Mouse (Mus musculus): Measurements from ENCODE around the gene Huwe1. TPM values are rescaled to one million over a fixed set of nuclear protein-coding genes. Genes with fewer than 3 reads are reported as not detected.
A peak's percentile ranks its signal among the peaks of the same experiment; 100 is the strongest.

Gene Huwe1
- 39.2 and 63.8 TPM in 2 replicates for polyA plus RNA-seq (2014; fragmentation: Nextera tagmentation; extraction: Ambion mirVana)

DNA sequence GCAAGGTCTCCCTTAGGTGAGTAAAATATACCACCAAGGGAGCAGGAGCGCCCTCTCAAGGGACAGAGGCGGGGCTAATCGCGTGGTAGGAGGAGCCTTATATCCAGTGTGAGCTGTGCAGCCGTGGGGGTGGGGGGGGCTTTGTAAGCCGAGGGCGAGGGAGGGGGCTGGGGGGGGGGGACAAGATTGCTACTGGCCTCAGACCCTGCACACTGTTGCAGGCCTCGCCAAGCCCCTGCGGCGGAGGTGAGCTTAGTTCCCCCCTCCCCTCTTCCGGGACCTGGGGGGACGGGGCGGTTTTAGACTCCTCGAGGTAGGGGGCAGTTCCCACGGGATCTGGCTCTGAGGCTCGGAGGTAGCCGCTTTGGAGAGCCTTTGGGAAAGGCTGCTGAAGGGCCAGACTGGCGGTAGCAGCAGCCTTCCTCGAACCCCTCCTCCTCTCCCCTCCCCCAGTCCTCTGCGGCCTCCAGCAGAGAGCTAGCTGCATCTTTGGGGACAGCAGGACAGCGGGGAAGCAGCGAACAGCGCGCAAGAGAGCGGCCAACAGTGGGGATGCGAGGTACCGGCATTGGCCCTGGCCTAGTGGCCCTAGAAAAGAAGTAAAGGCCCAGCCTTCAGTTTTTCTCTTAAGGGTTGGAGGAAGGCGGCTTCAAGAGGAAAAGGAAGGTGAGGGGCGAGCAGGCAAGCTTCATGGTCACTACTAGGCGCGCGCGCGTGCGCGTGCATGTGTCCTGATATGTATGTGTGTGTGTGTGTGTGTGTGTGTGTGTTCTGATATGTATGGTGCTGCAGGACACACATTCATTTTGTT is at the start of gene Huwe1:
Huwe1 (plus strand) TSS at position 107 of the 811 bp plus-strand sequence.
- Histone ChIP-seq H3K9me3 (replicated peaks; ENCODE audit: control insufficient read depth, low read length) (no peaks in the 10 kb centered on the region), H3K4me3 (ENCODE audit: low read depth, low read length) (peak within 1 kb of the TSS; percentile 57), H3K9ac (ENCODE audit: low read depth, low read length) (peak within 1 kb of the TSS; percentile 79), H3K4me1 (ENCODE audit: control insufficient read depth, insufficient read depth, low read length) (no peaks in the 10 kb centered on the region), H3K4me2 (peak within 1 kb of the TSS; percentile 49), H3K27me3 (ENCODE audit: control insufficient read depth, insufficient read depth, low read length) (no peaks in the 10 kb centered on the region), H3K36me3 (ENCODE audit: control insufficient read depth, insufficient read depth, low read length) (no peaks in the 10 kb centered on the region), H3K27ac (ENCODE audit: low read depth, low read length) (peak within 1 kb of the TSS; percentile 94)
- peak; percentile 55 for ATAC-seq (replicated peaks; ENCODE audit: insufficient number of reproducible peaks, low FRiP score, low TSS enrichment)
- 17% methylated on average over 36 of the region's 36 CpGs for WGBS (ENCODE audit: insufficient replicate concordance)

DNA sequence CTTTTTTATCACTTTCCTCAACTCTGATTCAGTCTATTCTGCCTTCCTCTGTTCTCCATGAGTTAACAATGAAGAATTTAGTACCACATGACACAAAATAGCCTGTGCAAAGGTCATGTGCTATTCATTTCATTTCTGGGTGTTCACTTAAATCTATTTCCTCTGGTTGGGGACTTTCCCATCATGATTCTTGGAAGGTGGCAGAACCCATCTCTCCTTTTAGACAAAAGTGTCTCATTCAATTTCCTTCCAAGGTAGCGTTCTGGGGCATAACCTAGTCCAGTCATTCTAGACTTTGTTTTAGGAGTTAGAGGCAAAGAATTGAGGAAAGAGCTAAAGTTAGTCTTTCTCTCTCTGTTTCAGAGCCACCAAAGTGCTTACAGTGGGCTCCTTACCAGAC is 20.3 kb upstream of the Huwe1 start:
- Histone ChIP-seq H3K36me3 (ENCODE audit: control insufficient read depth, insufficient read depth, low read length) (no peaks in the 10 kb centered on the region), H3K4me1 (ENCODE audit: control insufficient read depth, insufficient read depth, low read length) (no peaks in the 10 kb centered on the region), H3K4me3 (ENCODE audit: low read depth, low read length) (no peak overlapping the region), H3K4me2 (no peak overlapping the region), H3K9me3 (replicated peaks; ENCODE audit: control insufficient read depth, low read length) (no peaks in the 10 kb centered on the region), H3K27ac (ENCODE audit: low read depth, low read length) (no peak overlapping the region), H3K9ac (ENCODE audit: low read depth, low read length) (no peak overlapping the region), H3K27me3 (ENCODE audit: control insufficient read depth, insufficient read depth, low read length) (no peaks in the 10 kb centered on the region)
- 77% methylated on average over 1 of the region's 1 CpGs for WGBS (ENCODE audit: insufficient replicate concordance)
- ATAC-seq (replicated peaks; ENCODE audit: insufficient number of reproducible peaks, low FRiP score, low TSS enrichment), result no peak

DNA sequence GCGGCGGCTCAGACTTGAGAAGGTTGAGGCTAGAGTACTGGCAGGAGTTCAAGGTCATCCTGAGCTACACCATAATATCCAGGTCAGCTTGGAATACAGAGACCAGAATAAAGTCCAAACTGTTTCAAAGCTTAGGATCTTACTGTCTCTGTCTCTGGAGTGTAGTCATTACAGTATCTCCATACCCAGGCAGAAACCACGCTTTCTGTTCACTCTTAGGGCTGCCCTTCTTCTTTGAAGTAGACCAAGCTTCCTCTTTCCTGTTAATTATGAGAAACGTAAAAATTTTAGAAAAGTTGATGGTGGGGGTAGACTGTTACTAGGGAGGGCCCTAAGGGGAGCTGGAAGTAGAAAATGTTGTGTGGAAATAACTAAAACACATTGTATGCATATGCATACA is 17.7 kb upstream of the Huwe1 start:
- no peaks in the 10 kb centered on the region for H3K27me3 ChIP-seq (ENCODE audit: control insufficient read depth, insufficient read depth, low read length)
- ATAC-seq (replicated peaks; ENCODE audit: insufficient number of reproducible peaks, low FRiP score, low TSS enrichment), result no peak
- no peak overlapping the region for H3K4me3 ChIP-seq (ENCODE audit: low read depth, low read length)
- no peak overlapping the region for H3K27ac ChIP-seq (ENCODE audit: low read depth, low read length)
- H3K4me2 ChIP-seq, result no peak overlapping the region
- WGBS (ENCODE audit: insufficient replicate concordance), result 68% methylated on average over 4 of the region's 4 CpGs
- H3K4me1 ChIP-seq (ENCODE audit: control insufficient read depth, insufficient read depth, low read length), result no peaks in the 10 kb centered on the region
- H3K9me3 ChIP-seq (replicated peaks; ENCODE audit: control insufficient read depth, low read length), result no peaks in the 10 kb centered on the region
- H3K36me3 ChIP-seq (ENCODE audit: control insufficient read depth, insufficient read depth, low read length), result no peaks in the 10 kb centered on the region
- no peak overlapping the region for H3K9ac ChIP-seq (ENCODE audit: low read depth, low read length)

DNA sequence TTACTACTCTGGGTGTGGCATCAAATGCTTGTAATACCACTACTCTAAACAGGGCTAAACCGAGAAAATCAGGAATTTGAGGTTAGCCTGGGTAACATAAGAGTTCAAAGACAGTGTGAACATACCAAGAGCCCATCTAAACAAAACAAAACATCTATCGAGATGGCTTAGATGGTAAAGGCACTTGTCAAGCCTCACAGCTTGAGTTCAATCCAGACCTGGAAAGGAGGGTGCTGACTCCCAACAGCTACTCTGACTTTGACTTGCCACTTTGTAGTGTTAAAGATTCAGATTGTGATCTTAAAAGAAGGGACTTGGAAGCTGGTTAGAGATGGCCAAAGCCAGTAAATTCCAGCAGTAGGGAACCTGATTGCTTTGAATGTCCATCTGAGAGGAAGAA is 7.8 kb upstream of the Huwe1 start:
- H3K9me3 ChIP-seq (replicated peaks; ENCODE audit: control insufficient read depth, low read length), result no peaks in the 10 kb centered on the region
- 27% methylated on average over 2 of the region's 2 CpGs for WGBS (ENCODE audit: insufficient replicate concordance)
- H3K27ac ChIP-seq (ENCODE audit: low read depth, low read length), result no peak overlapping the region
- no peak overlapping the region for H3K4me2 ChIP-seq
- ATAC-seq (replicated peaks; ENCODE audit: insufficient number of reproducible peaks, low FRiP score, low TSS enrichment), result no peak
- no peak overlapping the region for H3K4me3 ChIP-seq (ENCODE audit: low read depth, low read length)
- no peaks in the 10 kb centered on the region for H3K4me1 ChIP-seq (ENCODE audit: control insufficient read depth, insufficient read depth, low read length)
- H3K36me3 ChIP-seq (ENCODE audit: control insufficient read depth, insufficient read depth, low read length), result no peaks in the 10 kb centered on the region
- H3K27me3 ChIP-seq (ENCODE audit: control insufficient read depth, insufficient read depth, low read length), result no peaks in the 10 kb centered on the region
- no peak overlapping the region for H3K9ac ChIP-seq (ENCODE audit: low read depth, low read length)

DNA sequence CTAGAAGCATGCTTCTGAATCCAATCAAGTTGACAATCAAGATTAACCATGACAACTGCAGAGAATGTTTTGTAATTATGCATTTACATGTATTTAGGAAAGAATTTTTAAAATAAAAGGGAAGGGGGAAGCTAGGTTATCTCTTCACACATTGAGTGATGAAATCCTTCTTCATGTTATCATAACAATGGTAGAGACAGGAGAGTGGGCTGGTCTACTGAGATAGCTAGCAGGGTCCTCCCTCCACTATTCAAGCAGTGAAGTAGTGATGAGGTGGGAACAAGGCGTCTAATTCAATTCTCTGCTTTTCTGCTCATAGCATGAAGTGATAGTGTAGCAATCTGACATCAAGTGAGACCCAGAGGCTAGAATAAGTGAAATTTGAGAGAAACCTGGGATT is 2.6 kb upstream of the Huwe1 start:
- Histone ChIP-seq H3K27me3 (ENCODE audit: control insufficient read depth, insufficient read depth, low read length) (no peaks in the 10 kb centered on the region), H3K4me2 (no peak overlapping the region), H3K9me3 (replicated peaks; ENCODE audit: control insufficient read depth, low read length) (no peaks in the 10 kb centered on the region), H3K4me1 (ENCODE audit: control insufficient read depth, insufficient read depth, low read length) (no peaks in the 10 kb centered on the region), H3K36me3 (ENCODE audit: control insufficient read depth, insufficient read depth, low read length) (no peaks in the 10 kb centered on the region), H3K9ac (ENCODE audit: low read depth, low read length) (no peak overlapping the region), H3K4me3 (ENCODE audit: low read depth, low read length) (no peak overlapping the region), H3K27ac (ENCODE audit: low read depth, low read length) (no peak overlapping the region)
- ATAC-seq (replicated peaks; ENCODE audit: insufficient number of reproducible peaks, low FRiP score, low TSS enrichment), result no peak
- WGBS (ENCODE audit: insufficient replicate concordance), result 35% methylated on average over 1 of the region's 1 CpGs

DNA sequence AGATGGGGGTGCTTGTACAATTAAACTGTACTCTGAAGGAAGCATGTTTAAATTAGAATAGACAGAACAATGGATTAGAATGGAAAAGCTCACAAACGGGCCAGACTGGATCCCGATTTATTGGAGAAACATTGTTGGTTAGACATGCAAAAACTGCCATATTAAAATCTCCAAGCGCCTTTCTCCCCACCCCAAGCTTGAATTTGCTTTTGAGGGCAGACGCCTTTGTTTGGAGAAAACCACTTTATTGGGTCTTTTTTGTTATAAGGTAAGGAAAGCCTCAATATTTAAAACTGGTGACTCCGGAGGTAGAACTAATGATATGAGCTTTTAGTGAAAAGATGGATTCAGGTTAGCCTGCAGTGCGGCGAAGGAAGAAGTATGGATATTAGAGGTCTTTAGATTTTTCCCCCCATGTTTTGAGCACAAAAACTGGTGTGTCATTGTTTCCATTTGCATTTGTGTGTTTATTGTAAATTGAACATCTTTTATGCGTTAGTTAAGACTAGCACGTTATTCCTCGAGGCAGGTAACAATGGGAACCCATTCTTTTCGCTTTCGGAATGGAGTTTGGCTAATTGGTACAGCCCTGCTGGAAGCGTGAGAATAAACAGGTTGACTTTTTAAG is 1.8 kb downstream of the Huwe1 start:
- ATAC-seq (replicated peaks; ENCODE audit: insufficient number of reproducible peaks, low FRiP score, low TSS enrichment), result no peak
- H3K27me3 ChIP-seq (ENCODE audit: control insufficient read depth, insufficient read depth, low read length), result no peaks in the 10 kb centered on the region
- peak overlapping the region; percentile 73 for H3K9ac ChIP-seq (ENCODE audit: low read depth, low read length)
- peak overlapping the region; percentile 88 for H3K27ac ChIP-seq (ENCODE audit: low read depth, low read length)
- H3K4me2 ChIP-seq, result peak overlapping the region; percentile 62
- H3K9me3 ChIP-seq (replicated peaks; ENCODE audit: control insufficient read depth, low read length), result no peaks in the 10 kb centered on the region
- WGBS (ENCODE audit: insufficient replicate concordance), result 22% methylated on average over 13 of the region's 13 CpGs
- no peaks in the 10 kb centered on the region for H3K4me1 ChIP-seq (ENCODE audit: control insufficient read depth, insufficient read depth, low read length)
- H3K4me3 ChIP-seq (ENCODE audit: low read depth, low read length), result peak overlapping the region; percentile 61
- no peaks in the 10 kb centered on the region for H3K36me3 ChIP-seq (ENCODE audit: control insufficient read depth, insufficient read depth, low read length)

DNA sequence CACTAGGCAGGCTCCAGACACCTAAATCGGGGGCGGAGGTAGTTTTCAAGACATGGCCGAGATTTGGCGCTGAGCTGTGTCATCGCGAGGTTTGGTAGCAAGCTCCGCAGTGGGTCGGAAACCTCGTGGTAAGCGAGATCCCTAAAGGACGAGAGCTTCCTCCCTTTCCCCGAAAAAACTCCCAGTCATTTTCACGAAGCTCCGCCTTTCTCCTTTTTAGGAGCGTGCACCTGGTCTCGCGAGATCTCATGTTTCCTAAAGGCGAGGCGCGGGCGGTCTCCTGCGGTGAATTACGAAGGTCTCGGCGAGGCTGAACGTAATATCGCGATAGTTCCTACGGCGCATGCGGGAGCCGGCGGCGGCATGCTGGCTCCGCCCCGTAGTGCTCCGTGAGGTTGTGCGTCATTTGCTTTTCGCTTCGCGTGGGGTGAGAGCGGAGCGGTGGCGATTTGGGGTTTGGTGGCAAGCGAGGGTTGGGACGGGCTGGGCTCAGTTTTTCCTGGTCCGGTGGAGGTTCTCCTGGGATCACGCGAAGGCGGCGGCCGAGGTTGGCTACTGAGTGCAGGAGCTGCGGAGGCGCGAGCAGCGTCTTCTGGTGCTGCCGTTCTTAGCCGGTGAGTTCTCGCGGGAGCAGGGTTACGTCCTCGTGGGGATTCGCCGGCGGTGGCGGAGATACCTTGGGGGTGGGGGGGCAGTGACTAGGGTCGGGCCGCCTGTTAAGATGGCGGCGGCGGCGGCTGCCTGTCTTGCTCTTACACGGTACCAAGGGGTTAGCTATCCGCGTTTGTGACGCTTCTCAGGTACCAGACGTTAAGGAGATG is 2.6 kb downstream of the Huwe1 start:
- Histone ChIP-seq H3K9me3 (replicated peaks; ENCODE audit: control insufficient read depth, low read length) (no peaks in the 10 kb centered on the region), H3K4me2 (peak overlapping the region; percentile 70), H3K27ac (ENCODE audit: low read depth, low read length) (peak overlapping the region; percentile 95), H3K9ac (ENCODE audit: low read depth, low read length) (peak overlapping the region; percentile 84), H3K27me3 (ENCODE audit: control insufficient read depth, insufficient read depth, low read length) (no peaks in the 10 kb centered on the region), H3K4me3 (ENCODE audit: low read depth, low read length) (peak overlapping the region; percentile 61), H3K4me1 (ENCODE audit: control insufficient read depth, insufficient read depth, low read length) (no peaks in the 10 kb centered on the region), H3K36me3 (ENCODE audit: control insufficient read depth, insufficient read depth, low read length) (no peaks in the 10 kb centered on the region)
- ATAC-seq (replicated peaks; ENCODE audit: insufficient number of reproducible peaks, low FRiP score, low TSS enrichment), result peak; percentile 93
- 14% methylated on average over 77 of the region's 77 CpGs for WGBS (ENCODE audit: insufficient replicate concordance)

DNA sequence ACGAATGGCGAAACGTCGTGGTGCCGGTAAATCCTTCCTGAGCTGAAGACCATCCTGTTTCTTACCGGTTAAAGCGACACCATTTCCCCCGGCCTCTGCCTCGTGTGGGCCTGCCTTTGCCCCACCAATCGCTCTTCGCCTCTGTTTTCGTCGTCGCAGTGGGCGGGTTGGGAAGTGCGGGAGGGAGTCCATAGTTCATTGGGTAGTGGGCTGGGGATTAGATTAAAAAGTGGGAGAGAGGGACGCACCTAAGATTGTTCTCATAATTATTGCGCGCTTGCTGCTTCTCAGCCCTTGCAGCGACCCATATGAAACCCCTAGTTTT is 3.1 kb downstream of the Huwe1 start:
- no peaks in the 10 kb centered on the region for H3K36me3 ChIP-seq (ENCODE audit: control insufficient read depth, insufficient read depth, low read length)
- no peaks in the 10 kb centered on the region for H3K4me1 ChIP-seq (ENCODE audit: control insufficient read depth, insufficient read depth, low read length)
- peak overlapping the region; percentile 61 for H3K4me3 ChIP-seq (ENCODE audit: low read depth, low read length)
- no peaks in the 10 kb centered on the region for H3K9me3 ChIP-seq (replicated peaks; ENCODE audit: control insufficient read depth, low read length)
- no peaks in the 10 kb centered on the region for H3K27me3 ChIP-seq (ENCODE audit: control insufficient read depth, insufficient read depth, low read length)
- peak overlapping the region; percentile 70 for H3K4me2 ChIP-seq
- peak overlapping the region; percentile 95 for H3K27ac ChIP-seq (ENCODE audit: low read depth, low read length)
- 13% methylated on average over 20 of the region's 20 CpGs for WGBS (ENCODE audit: insufficient replicate concordance)
- ATAC-seq (replicated peaks; ENCODE audit: insufficient number of reproducible peaks, low FRiP score, low TSS enrichment), result peak; percentile 29
- H3K9ac ChIP-seq (ENCODE audit: low read depth, low read length), result peak overlapping the region; percentile 84

Measured in heart, embryonic 11.5 days (tissue).